In the genomic region with DNA sequence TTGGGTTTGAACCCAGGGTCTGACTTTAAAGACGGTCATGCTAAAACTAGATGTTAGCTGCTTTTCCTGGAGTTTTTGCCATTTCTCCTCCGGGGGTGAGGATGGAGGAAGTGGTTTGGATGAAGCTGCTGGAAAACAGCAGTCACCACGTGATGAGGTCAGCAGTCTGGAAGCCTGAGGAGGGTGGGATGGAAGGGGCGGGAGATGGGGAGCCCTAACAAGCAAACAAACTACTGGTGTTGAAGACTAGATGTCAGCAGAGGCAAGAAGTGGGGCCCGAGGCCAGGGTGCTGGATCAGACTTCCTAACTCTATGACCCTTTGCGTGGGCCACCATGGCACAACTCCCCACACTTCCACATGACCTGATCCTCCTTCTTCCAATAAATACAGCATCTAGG, we compare ENCODE assay signal across 28 mouse cellular contexts.
DNase-seq lines count a peak whose midpoint lies in the region; ATAC-seq and TF ChIP-seq lines count a peak whose summit lies in the region.
"Had no signal": no experiment of that assay in that cellular context is flagged by ENCODE, and none has a peak within 500 bp of the region (broad histone marks: within the 10 kb centered on the region; RNA-seq: fewer than 3 reads in every experiment).

No protein-coding gene starts in this region.

- no peak overlapping the region for H3K4me3 ChIP-seq in intestine, postnatal 0 days (ENCODE audit: low read depth, low read length)
- H3K4me3 ChIP-seq in intestine, embryonic 15.5 days (replicated peaks) = no peak overlapping the region
- no peak overlapping the region for H3K4me3 ChIP-seq in C2C12 (ENCODE audit: insufficient read depth, poor library complexity, severe bottlenecking)
- H3K4me3 ChIP-seq in lung, embryonic 16.5 days (ENCODE audit: low read length) = no peak overlapping the region
- H3K4me3 ChIP-seq: embryonic facial prominence, embryonic 13.5 days; erythroblast, embryonic 14.5 days; heart, embryonic 10.5 days; midbrain, embryonic 15.5 days; neural tube, embryonic 13.5 days had no signal

- H3K27me3 ChIP-seq in intestine, postnatal 0 days (replicated peaks; ENCODE audit: control insufficient read depth, insufficient read depth, low read length) = no peaks in the 10 kb centered on the region
- H3K27me3 ChIP-seq in intestine, embryonic 15.5 days (replicated peaks) = no peaks in the 10 kb centered on the region
- no peaks in the 10 kb centered on the region for H3K27me3 ChIP-seq in C2C12 (ENCODE audit: control insufficient read depth, insufficient read depth, insufficient read length)
- H3K27me3 ChIP-seq in lung, embryonic 16.5 days (ENCODE audit: control insufficient read depth, insufficient read depth, low read depth, low read length) = no peaks in the 10 kb centered on the region
- H3K27me3 ChIP-seq: embryonic facial prominence, embryonic 13.5 days; midbrain, embryonic 15.5 days; neural tube, embryonic 13.5 days had no signal

- H3K9me3 ChIP-seq in intestine, postnatal 0 days (ENCODE audit: control insufficient read depth) = no peaks in the 10 kb centered on the region
- H3K9me3 ChIP-seq in intestine, embryonic 15.5 days = no peaks in the 10 kb centered on the region
- no peaks in the 10 kb centered on the region for H3K9me3 ChIP-seq in lung, embryonic 16.5 days (ENCODE audit: control insufficient read depth, low read length)
- H3K9me3 ChIP-seq: embryonic facial prominence, embryonic 13.5 days; heart, embryonic 10.5 days; midbrain, embryonic 15.5 days; neural tube, embryonic 13.5 days had no signal

- DNase-seq in lung, postnatal 4 days = peak; percentile 36 to 66
- DNase-seq in right cerebral cortex, postnatal 14 days = no peak
- DNase-seq in liver = no peak
- DNase-seq: adrenal gland, adult 8-10 months; B cell, adult 2 months; cerebellum, adult 18-20 months; cerebellum, postnatal 25 days; embryo, embryonic 11 days; gastrocnemius, postnatal 14 days; kidney, adult 11 months; layer of hippocampus, postnatal 36 days; liver, postnatal 0 days; retina, postnatal 1 day; thymus, postnatal 25 days had no signal

- no peaks in the 10 kb centered on the region for H3K79me3 ChIP-seq in C2C12 (ENCODE audit: low read depth)

- no peaks in the 10 kb centered on the region for H3K79me2 ChIP-seq in C2C12 (ENCODE audit: control insufficient read depth, insufficient read depth)

- no peak overlapping the region for H3K4me2 ChIP-seq in intestine, postnatal 0 days (replicated peaks; ENCODE audit: low read depth)
- H3K4me2 ChIP-seq in intestine, embryonic 15.5 days (replicated peaks) = no peak overlapping the region
- no peak overlapping the region for H3K4me2 ChIP-seq in lung, embryonic 16.5 days (ENCODE audit: low read depth, low read length)
- H3K4me2 ChIP-seq: embryonic facial prominence, embryonic 13.5 days; liver, embryonic 11.5 days; midbrain, embryonic 15.5 days; neural tube, embryonic 13.5 days had no signal

- no peak overlapping the region for H3K9ac ChIP-seq in intestine, postnatal 0 days (ENCODE audit: low read depth, low read length)
- no peak overlapping the region for H3K9ac ChIP-seq in intestine, embryonic 15.5 days
- H3K9ac ChIP-seq in lung, embryonic 16.5 days (ENCODE audit: low read length) = no peak overlapping the region
- H3K9ac ChIP-seq: embryonic facial prominence, embryonic 13.5 days; liver, postnatal 0 days; midbrain, embryonic 15.5 days; neural tube, embryonic 13.5 days had no signal

- 0 out of 2 replicates have a peak, but pooled peaks have one; percentile 8 for ATAC-seq in intestine, postnatal 0 days
- no peak for ATAC-seq in intestine, embryonic 15.5 days
- ATAC-seq in lung, embryonic 16.5 days (ENCODE audit: low read depth) = peak; percentile 70
- ATAC-seq: activated CD4-positive, CD25-positive, alpha-beta regulatory T cell, adult 4 months; forebrain, embryonic 16.5 days; hindbrain, postnatal 0 days; liver, postnatal 0 days; midbrain, embryonic 15.5 days had no signal

- 78% methylated on average over 6 of the region's 6 CpGs for WGBS in intestine, postnatal 0 days
- 81% methylated on average over 6 of the region's 6 CpGs for WGBS in intestine, embryonic 15.5 days
- 52% methylated on average over 6 of the region's 6 CpGs for WGBS in lung, embryonic 16.5 days

- no peaks in the 10 kb centered on the region for H3K36me3 ChIP-seq in intestine, postnatal 0 days (ENCODE audit: control insufficient read depth, insufficient read depth)
- no peaks in the 10 kb centered on the region for H3K36me3 ChIP-seq in intestine, embryonic 15.5 days
- H3K36me3 ChIP-seq in C2C12 (ENCODE audit: control insufficient read depth, insufficient read depth) = peaks cover 4% of the 10 kb centered on the region
- H3K36me3 ChIP-seq in lung, embryonic 16.5 days (ENCODE audit: control insufficient read depth, insufficient read depth, low read length) = no peaks in the 10 kb centered on the region
- H3K36me3 ChIP-seq: embryonic facial prominence, embryonic 13.5 days; heart, embryonic 10.5 days; midbrain, embryonic 15.5 days; neural tube, embryonic 13.5 days had no signal

- no peaks in the 10 kb centered on the region for H3K4me1 ChIP-seq in intestine, postnatal 0 days (replicated peaks; ENCODE audit: control insufficient read depth, insufficient read depth, low read length)
- no peaks in the 10 kb centered on the region for H3K4me1 ChIP-seq in intestine, embryonic 15.5 days (replicated peaks)
- H3K4me1 ChIP-seq in lung, embryonic 16.5 days (replicated peaks; ENCODE audit: control insufficient read depth, insufficient read depth, low read length) = no peaks in the 10 kb centered on the region; the same call in 1 of the 2 replicates
- H3K4me1 ChIP-seq: heart, embryonic 10.5 days; midbrain, embryonic 15.5 days; neural tube, embryonic 13.5 days had no signal

- no peak overlapping the region for H3ac ChIP-seq in C2C12 (ENCODE audit: control insufficient read depth, insufficient read length, low read depth)

- H3K27ac ChIP-seq in intestine, postnatal 0 days (ENCODE audit: low read depth, low read length) = no peak overlapping the region
- H3K27ac ChIP-seq in intestine, embryonic 15.5 days = no peak overlapping the region
- 0 out of 2 replicates have a peak overlapping the region, but pooled peaks have one; percentile 10 for H3K27ac ChIP-seq in lung, embryonic 16.5 days (ENCODE audit: low read length)
- H3K27ac ChIP-seq: embryonic facial prominence, embryonic 13.5 days; heart, embryonic 10.5 days; hindbrain, postnatal 0 days; kidney, postnatal 0 days; midbrain, embryonic 15.5 days; neural tube, embryonic 13.5 days had no signal

- peak; percentile 6; the same call in 1 of the 2 replicates for TF ChIP-seq CTCF in intestine, postnatal 0 days (IDR thresholded peaks at IDR 0.05; ENCODE audit: low read depth)
- no peak for TF ChIP-seq CTCF in C2C12 (IDR thresholded peaks at IDR 0.05; ENCODE audit: control insufficient read depth, insufficient read depth, insufficient read length)

TF ChIP-seq in C2C12, 6 proteins besides CTCF, POLR2A, EP300 and RAD21:
- no peak for TF ChIP-seq MYOD1 (IDR thresholded peaks at IDR 0.05; ENCODE audit: control insufficient read depth, insufficient read length, low read depth)
- peak; percentile 66 for TF ChIP-seq USF1 (IDR thresholded peaks at IDR 0.05; ENCODE audit: low read depth)

Comparison
In these comparisons a context has a peak if more than half of its experiments do, and no peak if none do; other contexts are left out.
1. DNase-seq: peak in lung, postnatal 4 days (2 of 2); none in right cerebral cortex, postnatal 14 days (single experiment) and liver (single experiment).